Mouse (Mus musculus) gastrocnemius, adult 8-10 months (tissue): ENCODE measurements around the gene Gfi1b. TPM values are rescaled to one million over a fixed set of nuclear protein-coding genes. Genes with fewer than 3 reads are reported as not detected.

Experiments used
- microRNA-seq: library from miRNA; unstranded; fragments of <30 nt; microRNA quantifications from one replicate; pipeline ENCODE4 v1.2.0, GENCODE M21; 2022
- total RNA-seq, 4 experiments: library from RNA; stranded (reverse); gene quantifications; 2 replicates each; pipeline ENCODE4 v1.2.4; 2022

Gene Gfi1b
- total RNA-seq, 4 experiments from 2014 or later: not detected

Small RNAs within 50 kb of the gene (microRNA-seq; reads per million reads assigned to microRNA genes)
- not detected for gene Gm22824

Other genes starting within 250 kb of the Gfi1b start
- gene Ppp1r26, start 175.2 kb downstream of the Gfi1b start, total RNA-seq: 1 to 10 TPM; 2.5 to 3.4 (median 3.0) TPM
- not detected for gene 1700007K13Rik, start 155.7 kb downstream of the Gfi1b start, total RNA-seq
- 10 to 100 TPM; 22.3 to 24.7 (median 23.9) TPM for gene Mrps2, start 153.9 kb downstream of the Gfi1b start, total RNA-seq
- gene Gbgt1, start 125.1 kb downstream of the Gfi1b start, total RNA-seq: under 1 TPM; 0.36 to 0.99 (median 0.62) TPM
- 1 to 10 TPM in 1 of 4 experiments, not detected in 3; 1.6 TPM for gene Gm10134, start 115.9 kb downstream of the Gfi1b start, total RNA-seq
- 10 to 100 TPM in 2 of 4 experiments, 1 to 10 TPM in 2; 8.1 to 11.1 (median 9.4) TPM for gene Ralgds, start 108.9 kb downstream of the Gfi1b start, total RNA-seq
- gene Cel, start 58.6 kb downstream of the Gfi1b start, total RNA-seq: not detected
- 1 to 10 TPM; 6.5 to 8.2 (median 7.4) TPM for gene Gtf3c5, start 38.2 kb downstream of the Gfi1b start, total RNA-seq
- 10 to 100 TPM; 43.1 to 59.9 (median 45.4) TPM for gene Tsc1, start 19.2 kb upstream of the Gfi1b start, total RNA-seq
- not detected for gene Spaca9, start 77.7 kb upstream of the Gfi1b start, total RNA-seq
- gene Ak8, start 78.2 kb upstream of the Gfi1b start, total RNA-seq: not detected
- 10 to 100 TPM; 12.3 to 14.7 (median 13.7) TPM for gene Gtf3c4, start 218.4 kb upstream of the Gfi1b start, total RNA-seq
- 1 to 10 TPM; 3.8 to 6.7 (median 5.5) TPM for gene Ddx31, start 218.4 kb upstream of the Gfi1b start, total RNA-seq